Mouse (Mus musculus): ENCODE measurements at regions not wholly inside any gene's neighbourhood (a gene's known extent, or its start where the extent isn't known, plus 50 kb on each side); places are given as distances from the start of the nearest gene placed in this dataset.

- Histone ChIP-seq H3K4me1 (peaks cover 11% of the 10 kb centered on the region), H3K9me3 (replicated peaks) (no peaks in the 10 kb centered on the region), H3K36me3 (no peaks in the 10 kb centered on the region), H3K4me3 (no peak overlapping the region), H3K27ac (no peak overlapping the region), H3K27me3 (no peaks in the 10 kb centered on the region), H3K4me2 (replicated peaks) (no peak overlapping the region), H3K9ac (no peak overlapping the region)
- ATAC-seq (ENCODE audit: low FRiP score), result no peak
- WGBS, result 92% methylated on average over 3 of the region's 3 CpGs
Observed at GRCm38 (mm10) chr17:50425110-50425509, 84.1 kb upstream of the Plcl2 start.

GRCm38 (mm10) chr17:50425531-50425930 lies 83.7 kb upstream of the Plcl2 start:
- no peaks in the 10 kb centered on the region for H3K36me3 ChIP-seq
- H3K27ac ChIP-seq, result no peak overlapping the region
- peaks cover 11% of the 10 kb centered on the region for H3K4me1 ChIP-seq
- no peaks in the 10 kb centered on the region for H3K27me3 ChIP-seq
- no peak for ATAC-seq (ENCODE audit: low FRiP score)
- H3K4me2 ChIP-seq (replicated peaks), result no peak overlapping the region
- H3K4me3 ChIP-seq, result no peak overlapping the region
- WGBS, result 87% methylated on average over 4 of the region's 4 CpGs
- no peaks in the 10 kb centered on the region for H3K9me3 ChIP-seq (replicated peaks)
- H3K9ac ChIP-seq, result no peak overlapping the region

- Histone ChIP-seq H3K4me3 (no peak overlapping the region), H3K27ac (no peak overlapping the region), H3K4me2 (replicated peaks) (no peak overlapping the region), H3K4me1 (peaks cover 11% of the 10 kb centered on the region), H3K36me3 (no peaks in the 10 kb centered on the region), H3K9me3 (replicated peaks) (no peaks in the 10 kb centered on the region), H3K27me3 (no peaks in the 10 kb centered on the region), H3K9ac (no peak overlapping the region)
- WGBS, result 72% methylated on average over 7 of the region's 7 CpGs
- ATAC-seq (ENCODE audit: low FRiP score), result no peak
Observed at GRCm38 (mm10) chr17:50426146-50426545, 83.1 kb upstream of the Plcl2 start.

GRCm38 (mm10) chr17:50427331-50428003 lies 81.7 kb upstream of the Plcl2 start:
- peak; percentile 81 for ATAC-seq (ENCODE audit: low FRiP score)
- Histone ChIP-seq H3K4me3 (peak overlapping the region; percentile 3; the same call in 1 of the 2 replicates), H3K4me2 (replicated peaks) (peak overlapping the region; percentile 40), H3K27me3 (no peaks in the 10 kb centered on the region), H3K9ac (no peak overlapping the region), H3K9me3 (replicated peaks) (no peaks in the 10 kb centered on the region), H3K27ac (peak overlapping the region; percentile 50), H3K36me3 (no peaks in the 10 kb centered on the region), H3K4me1 (peaks cover 11% of the 10 kb centered on the region)
- 10% methylated on average over 10 of the region's 10 CpGs for WGBS

- no peaks in the 10 kb centered on the region for H3K36me3 ChIP-seq
- no peak overlapping the region for H3K4me3 ChIP-seq
- peaks cover 11% of the 10 kb centered on the region for H3K4me1 ChIP-seq
- no peaks in the 10 kb centered on the region for H3K27me3 ChIP-seq
- H3K4me2 ChIP-seq (replicated peaks), result peak overlapping the region; percentile 40
- H3K9ac ChIP-seq, result no peak overlapping the region
- H3K9me3 ChIP-seq (replicated peaks), result no peaks in the 10 kb centered on the region
- 52% methylated on average over 5 of the region's 5 CpGs for WGBS
- peak; percentile 72; the same call in 1 of the 2 replicates for ATAC-seq (ENCODE audit: low FRiP score)
- peak overlapping the region; percentile 50; the same call in 1 of the 2 replicates for H3K27ac ChIP-seq
Observed at GRCm38 (mm10) chr17:50428004-50428560, 81.1 kb upstream of the Plcl2 start.

GRCm38 (mm10) chr17:50432559-50432958 lies 76.6 kb upstream of the Plcl2 start:
- H3K4me1 ChIP-seq, result peaks cover 8% of the 10 kb centered on the region
- H3K9ac ChIP-seq, result no peak overlapping the region
- no peaks in the 10 kb centered on the region for H3K36me3 ChIP-seq
- H3K27me3 ChIP-seq, result no peaks in the 10 kb centered on the region
- ATAC-seq (ENCODE audit: low FRiP score), result 0 out of 2 replicates have a peak, but pooled peaks have one; percentile 29
- no peak overlapping the region for H3K4me2 ChIP-seq (replicated peaks)
- no peak overlapping the region for H3K27ac ChIP-seq
- no peak overlapping the region for H3K4me3 ChIP-seq
- 86% methylated on average over 6 of the region's 6 CpGs for WGBS
- H3K9me3 ChIP-seq (replicated peaks), result no peaks in the 10 kb centered on the region

- no peaks in the 10 kb centered on the region for H3K9me3 ChIP-seq (replicated peaks)
- H3K4me1 ChIP-seq, result peaks cover 6% of the 10 kb centered on the region; the same call in 1 of the 2 replicates
- H3K27me3 ChIP-seq, result no peaks in the 10 kb centered on the region
- H3K36me3 ChIP-seq, result no peaks in the 10 kb centered on the region
- H3K27ac ChIP-seq, result no peak overlapping the region
- 91% methylated on average over 5 of the region's 5 CpGs for WGBS
- no peak for ATAC-seq (ENCODE audit: low FRiP score)
- no peak overlapping the region for H3K9ac ChIP-seq
- no peak overlapping the region for H3K4me2 ChIP-seq (replicated peaks)
- H3K4me3 ChIP-seq, result no peak overlapping the region
Observed at GRCm38 (mm10) chr17:50438960-50439359, 70.2 kb upstream of the Plcl2 start.

GRCm38 (mm10) chr17:50439365-50439764 lies 69.8 kb upstream of the Plcl2 start:
- no peak overlapping the region for H3K27ac ChIP-seq
- H3K4me2 ChIP-seq (replicated peaks), result no peak overlapping the region
- ATAC-seq (ENCODE audit: low FRiP score), result no peak
- no peaks in the 10 kb centered on the region for H3K27me3 ChIP-seq
- peaks cover 6% of the 10 kb centered on the region; the same call in 1 of the 2 replicates for H3K4me1 ChIP-seq
- no peak overlapping the region for H3K4me3 ChIP-seq
- no peaks in the 10 kb centered on the region for H3K9me3 ChIP-seq (replicated peaks)
- no peaks in the 10 kb centered on the region for H3K36me3 ChIP-seq
- WGBS, result 60% methylated on average over 3 of the region's 3 CpGs
- no peak overlapping the region for H3K9ac ChIP-seq

GRCm38 (mm10) chr17:50442062-50442461 lies 67.1 kb upstream of the Plcl2 start:
- H3K27me3 ChIP-seq, result no peaks in the 10 kb centered on the region
- H3K27ac ChIP-seq, result no peak overlapping the region
- no peak overlapping the region for H3K4me2 ChIP-seq (replicated peaks)
- ATAC-seq (ENCODE audit: low FRiP score), result no peak
- no peaks in the 10 kb centered on the region for H3K36me3 ChIP-seq
- H3K4me3 ChIP-seq, result no peak overlapping the region
- peaks cover 6% of the 10 kb centered on the region; the same call in 1 of the 2 replicates for H3K4me1 ChIP-seq
- WGBS, result 89% methylated on average over 5 of the region's 5 CpGs
- H3K9ac ChIP-seq, result no peak overlapping the region
- no peaks in the 10 kb centered on the region for H3K9me3 ChIP-seq (replicated peaks)

- Histone ChIP-seq H3K27ac (no peak overlapping the region), H3K9ac (no peak overlapping the region), H3K4me1 (peaks cover 6% of the 10 kb centered on the region; the same call in 1 of the 2 replicates), H3K27me3 (no peaks in the 10 kb centered on the region), H3K36me3 (no peaks in the 10 kb centered on the region), H3K4me2 (replicated peaks) (no peak overlapping the region), H3K4me3 (no peak overlapping the region), H3K9me3 (replicated peaks) (no peaks in the 10 kb centered on the region)
- 93% methylated on average over 6 of the region's 6 CpGs for WGBS
- ATAC-seq (ENCODE audit: low FRiP score), result no peak
Observed at GRCm38 (mm10) chr17:50442905-50443304, 66.3 kb upstream of the Plcl2 start.

- Histone ChIP-seq H3K36me3 (no peaks in the 10 kb centered on the region), H3K9me3 (replicated peaks) (no peaks in the 10 kb centered on the region), H3K4me3 (no peak overlapping the region), H3K27me3 (no peaks in the 10 kb centered on the region), H3K4me1 (peaks cover 6% of the 10 kb centered on the region; the same call in 1 of the 2 replicates), H3K27ac (no peak overlapping the region), H3K9ac (no peak overlapping the region), H3K4me2 (replicated peaks) (no peak overlapping the region)
- no peak for ATAC-seq (ENCODE audit: low FRiP score)
- 81% methylated on average over 6 of the region's 6 CpGs for WGBS
Observed at GRCm38 (mm10) chr17:50443376-50444022, 65.7 kb upstream of the Plcl2 start.

GRCm38 (mm10) chr17:50444023-50444389 lies 65.2 kb upstream of the Plcl2 start:
- H3K9ac ChIP-seq, result no peak overlapping the region
- ATAC-seq (ENCODE audit: low FRiP score), result no peak
- H3K36me3 ChIP-seq, result no peaks in the 10 kb centered on the region
- H3K4me2 ChIP-seq (replicated peaks), result no peak overlapping the region
- WGBS, result 79% methylated on average over 1 of the region's 1 CpGs
- no peaks in the 10 kb centered on the region for H3K9me3 ChIP-seq (replicated peaks)
- no peak overlapping the region for H3K4me3 ChIP-seq
- peaks cover 6% of the 10 kb centered on the region; the same call in 1 of the 2 replicates for H3K4me1 ChIP-seq
- no peaks in the 10 kb centered on the region for H3K27me3 ChIP-seq
- no peak overlapping the region for H3K27ac ChIP-seq

Data from hindbrain, embryonic 12.5 days (tissue).